Mouse (Mus musculus) hindbrain, embryonic 13.5 days (tissue): ENCODE data around the gene Apobec4. TPM values are rescaled to one million over a fixed set of nuclear protein-coding genes. Genes with fewer than 3 reads are reported as not detected.
"Not testable (repeated sequence)": the region's sequence is repeated elsewhere in the genome, so short reads cannot be mapped to it uniquely, and the experiment has no call there.

Experiments
- ATAC-seq: fragments of 200-750 bp; cut with Nextera tagmentation; 2 replicates; pipeline ENCODE4 v1.8.0; 2017; ENCODE audit warnings: moderate TSS enrichment; ENCODE audit not compliant: low FRiP score
- H3K27ac ChIP-seq: fragments of 300-500 bp; sonication (generic); 2 replicates; pipeline ENCODE4 v1.5.1; 2015; ENCODE audit warnings: inconsistent platforms, mild to moderate bottlenecking, moderate library complexity
- H3K27me3 ChIP-seq: fragments of 300-500 bp; sonication (generic); 2 replicates; pipeline ENCODE4 v1.6.1; 2015; ENCODE audit warnings: mild to moderate bottlenecking, inconsistent platforms
- H3K36me3 ChIP-seq: fragments of 300-500 bp; sonication (generic); 2 replicates; pipeline ENCODE4 v1.6.1; 2015; ENCODE audit warnings: mild to moderate bottlenecking, inconsistent platforms
- H3K4me1 ChIP-seq: fragments of 300-500 bp; sonication (generic); replicated peaks from 2 replicates; pipeline ENCODE4 v1.6.1; 2015; ENCODE audit warnings: inconsistent platforms
- H3K4me2 ChIP-seq: fragments of 300-500 bp; sonication (generic); 2 replicates; pipeline ENCODE4 v1.6.1; 2015; ENCODE audit warnings: inconsistent platforms, mild to moderate bottlenecking, moderate library complexity
- H3K4me3 ChIP-seq: fragments of 300-500 bp; sonication (generic); 2 replicates; pipeline ENCODE4 v1.5.1; 2015; ENCODE audit warnings: mild to moderate bottlenecking, inconsistent platforms
- H3K9ac ChIP-seq: fragments of 300-500 bp; sonication (generic); 2 replicates; pipeline ENCODE4 v1.6.1; 2015; ENCODE audit warnings: mild to moderate bottlenecking, inconsistent platforms
- H3K9me3 ChIP-seq: fragments of 300-500 bp; sonication (generic); 2 replicates; pipeline ENCODE4 v1.6.1; 2016; ENCODE audit warnings: inconsistent platforms
- WGBS: fragments of 180-500 bp; shearing (Covaris S2); methylation state at CpG from one replicate; pipeline ENCODE4 v1.1.7; 2015; 5-methylcytosine and 5-hydroxymethylcytosine counted together
- polyA plus RNA-seq: library from polyadenylated mRNA; unstranded; fragments of >200 nt; fragmentation: Nextera tagmentation; extraction: Ambion mirVana; gene quantifications from 2 replicates; pipeline ENCODE4 v1.2.1, GENCODE M21; 2015

The Apobec4 gene
- polyA plus RNA-seq, 1 experiment from 2014 or later: not detected

- 91% methylated on average over 9 of the region's 9 CpGs for WGBS
Measured at GRCm38 (mm10) chr1:152771016-152771415, 20.7 kb downstream of the Apobec4 start.

GRCm38 (mm10) chr1:152774601-152775000 lies 24.2 kb downstream of the Apobec4 start:
- not testable (repeated sequence) for H3K4me1 ChIP-seq, H3K4me2 ChIP-seq, H3K9ac ChIP-seq, H3K9me3 ChIP-seq, H3K27ac ChIP-seq, ATAC-seq, H3K4me3 ChIP-seq, H3K27me3 ChIP-seq
- H3K36me3 ChIP-seq: peaks cover 64% of the 10 kb centered on the region
- 96% methylated on average over 3 of the region's 3 CpGs for WGBS

More at GRCm38 (mm10) chr1:152771016-152771415, 20.7 kb downstream of the Apobec4 start:
- Histone ChIP-seq H3K4me2 (no peak overlapping the region), H3K27me3 (no peaks in the 10 kb centered on the region), H3K27ac (no peak overlapping the region), H3K9ac (no peak overlapping the region), H3K36me3 (peaks cover 61% of the 10 kb centered on the region), H3K9me3 (no peaks in the 10 kb centered on the region), H3K4me3 (no peak overlapping the region), H3K4me1 (peaks cover 12% of the 10 kb centered on the region)
- no peak for ATAC-seq

DNA sequence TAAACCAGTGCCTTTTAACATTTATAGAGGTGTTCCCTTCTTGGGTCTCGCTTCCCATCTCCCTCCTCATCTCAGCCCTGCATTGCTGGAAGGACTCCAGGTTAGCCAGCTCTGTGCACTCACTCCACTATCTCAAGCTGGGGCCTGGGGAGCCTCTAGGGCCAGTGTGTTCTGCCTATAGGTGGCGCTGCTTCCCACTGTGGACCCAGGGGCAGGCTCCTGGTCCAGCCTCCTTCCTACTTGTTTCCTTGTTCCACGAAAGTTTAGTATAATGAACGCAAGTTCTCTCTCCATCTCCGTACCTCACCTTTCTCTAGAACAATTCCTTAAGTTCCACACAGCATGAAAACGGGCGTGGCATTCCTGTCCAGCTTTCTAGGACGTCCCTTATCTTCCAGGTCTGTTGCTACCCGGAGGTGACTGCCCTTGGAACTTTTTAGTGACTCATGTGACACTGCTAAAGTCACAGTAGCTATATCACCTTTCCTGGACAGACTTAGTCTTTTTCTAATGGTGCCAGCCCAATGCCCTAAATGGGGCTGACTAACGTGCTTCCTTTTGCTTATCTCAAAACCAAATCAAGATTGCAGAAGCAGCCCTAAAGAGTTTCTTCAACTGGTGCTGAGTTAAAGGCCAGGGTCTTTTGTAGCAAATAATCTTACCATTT lies 28.9 kb downstream of the Apobec4 start:
- Histone ChIP-seq H3K4me1 (no peaks in the 10 kb centered on the region), H3K4me2 (no peak overlapping the region), H3K9ac (no peak overlapping the region), H3K4me3 (no peak overlapping the region), H3K27ac (no peak overlapping the region), H3K9me3 (no peaks in the 10 kb centered on the region), H3K36me3 (peaks cover 24% of the 10 kb centered on the region), H3K27me3 (no peaks in the 10 kb centered on the region)
- 39% methylated on average over 10 of the region's 10 CpGs for WGBS
- ATAC-seq: no peak

GRCm38 (mm10) chr1:152784620-152785019 lies 34.3 kb downstream of the Apobec4 start:
- no peaks in the 10 kb centered on the region for H3K9me3 ChIP-seq
- H3K4me1 ChIP-seq: no peaks in the 10 kb centered on the region
- ATAC-seq: no peak
- H3K4me2 ChIP-seq: no peak overlapping the region
- H3K9ac ChIP-seq: no peak overlapping the region
- no peak overlapping the region for H3K4me3 ChIP-seq
- 97% methylated on average over 8 of the region's 8 CpGs for WGBS
- no peak overlapping the region for H3K27ac ChIP-seq
- H3K27me3 ChIP-seq: no peaks in the 10 kb centered on the region
- no peaks in the 10 kb centered on the region for H3K36me3 ChIP-seq

GRCm38 (mm10) chr1:152785446-152785845 lies 35.1 kb downstream of the Apobec4 start:
- H3K4me1 ChIP-seq, H3K4me3 ChIP-seq, H3K9ac ChIP-seq, H3K4me2 ChIP-seq, H3K9me3 ChIP-seq, H3K27me3 ChIP-seq, H3K36me3 ChIP-seq, H3K27ac ChIP-seq, ATAC-seq: not testable (repeated sequence)
- 87% methylated on average over 3 of the region's 3 CpGs for WGBS

GRCm38 (mm10) chr1:152786953-152787352 lies 36.6 kb downstream of the Apobec4 start:
- H3K27ac ChIP-seq: no peak overlapping the region
- H3K4me1 ChIP-seq: peaks cover 6% of the 10 kb centered on the region; the same call in 1 of the 2 replicates
- no peak for ATAC-seq
- no peak overlapping the region for H3K9ac ChIP-seq
- H3K27me3 ChIP-seq: no peaks in the 10 kb centered on the region
- no peaks in the 10 kb centered on the region for H3K9me3 ChIP-seq
- H3K4me2 ChIP-seq: no peak overlapping the region
- H3K36me3 ChIP-seq: no peaks in the 10 kb centered on the region
- H3K4me3 ChIP-seq: no peak overlapping the region
- 92% methylated on average over 4 of the region's 4 CpGs for WGBS

- H3K9me3 ChIP-seq: no peaks in the 10 kb centered on the region
- WGBS: 43% methylated on average over 4 of the region's 4 CpGs
- no peaks in the 10 kb centered on the region for H3K27me3 ChIP-seq
Measured at GRCm38 (mm10) chr1:152788121-152788660, 37.8 kb downstream of the Apobec4 start.

GRCm38 (mm10) chr1:152790254-152790653 lies 39.9 kb downstream of the Apobec4 start:
- H3K27ac ChIP-seq: no peak overlapping the region
- no peak overlapping the region for H3K4me2 ChIP-seq
- ATAC-seq: no peak
- no peaks in the 10 kb centered on the region for H3K36me3 ChIP-seq
- WGBS: 22% methylated on average over 12 of the region's 12 CpGs
- H3K9ac ChIP-seq: no peak overlapping the region
- H3K27me3 ChIP-seq: no peaks in the 10 kb centered on the region
- H3K9me3 ChIP-seq: no peaks in the 10 kb centered on the region
- H3K4me1 ChIP-seq: peaks cover 19% of the 10 kb centered on the region
- no peak overlapping the region for H3K4me3 ChIP-seq

More at GRCm38 (mm10) chr1:152788121-152788660, 37.8 kb downstream of the Apobec4 start:
- H3K9ac ChIP-seq: no peak overlapping the region
- no peak overlapping the region for H3K4me3 ChIP-seq
- ATAC-seq: no peak
- H3K4me2 ChIP-seq: no peak overlapping the region
- no peaks in the 10 kb centered on the region for H3K36me3 ChIP-seq
- H3K27ac ChIP-seq: no peak overlapping the region
- peaks cover 13% of the 10 kb centered on the region for H3K4me1 ChIP-seq

DNA sequence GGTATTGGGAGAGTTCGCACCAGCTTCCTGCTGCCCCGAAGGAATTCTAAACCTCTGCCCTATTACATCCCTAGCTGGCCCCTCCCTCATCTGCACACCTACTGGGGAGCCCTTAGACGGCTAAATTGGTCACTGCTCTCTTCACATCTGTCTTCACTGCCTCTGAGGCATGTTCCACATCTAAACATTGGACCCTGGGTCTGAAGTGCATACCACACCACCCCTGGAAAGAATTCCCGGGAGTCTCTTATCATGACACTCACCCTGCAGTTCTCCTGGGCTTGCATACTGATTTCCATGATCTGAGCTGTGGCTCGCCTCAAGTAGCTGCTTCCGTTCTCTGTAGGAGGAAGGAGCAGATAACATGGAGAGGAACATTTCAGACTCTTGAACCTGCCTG lies 40.5 kb downstream of the Apobec4 start:
- Histone ChIP-seq H3K4me3 (no peak overlapping the region), H3K4me2 (no peak overlapping the region), H3K36me3 (no peaks in the 10 kb centered on the region), H3K27me3 (no peaks in the 10 kb centered on the region), H3K9ac (no peak overlapping the region), H3K4me1 (peaks cover 19% of the 10 kb centered on the region), H3K27ac (no peak overlapping the region), H3K9me3 (no peaks in the 10 kb centered on the region)
- WGBS: 28% methylated on average over 6 of the region's 6 CpGs
- no peak for ATAC-seq

DNA sequence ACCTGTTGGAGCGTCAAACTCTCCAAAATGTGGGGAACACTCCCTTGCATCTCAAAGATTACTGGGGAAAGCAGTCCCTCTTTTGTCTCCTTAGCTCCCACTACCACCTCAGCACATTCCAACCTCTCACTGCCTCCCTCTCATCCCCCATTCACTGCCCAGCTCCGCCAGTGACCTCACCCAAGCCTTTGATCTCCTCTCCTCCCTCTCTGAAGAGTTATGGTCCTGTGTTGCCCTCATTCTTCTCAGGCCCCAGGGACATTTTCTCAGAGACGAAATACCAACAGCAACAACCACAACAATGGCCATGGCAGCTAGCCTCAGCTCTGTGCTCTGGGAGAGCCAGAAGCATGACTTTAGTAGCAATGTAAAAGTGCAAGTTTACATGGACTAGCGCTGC lies 40.9 kb downstream of the Apobec4 start:
- 31% methylated on average over 4 of the region's 4 CpGs for WGBS
- H3K4me3 ChIP-seq: no peak overlapping the region

DNA sequence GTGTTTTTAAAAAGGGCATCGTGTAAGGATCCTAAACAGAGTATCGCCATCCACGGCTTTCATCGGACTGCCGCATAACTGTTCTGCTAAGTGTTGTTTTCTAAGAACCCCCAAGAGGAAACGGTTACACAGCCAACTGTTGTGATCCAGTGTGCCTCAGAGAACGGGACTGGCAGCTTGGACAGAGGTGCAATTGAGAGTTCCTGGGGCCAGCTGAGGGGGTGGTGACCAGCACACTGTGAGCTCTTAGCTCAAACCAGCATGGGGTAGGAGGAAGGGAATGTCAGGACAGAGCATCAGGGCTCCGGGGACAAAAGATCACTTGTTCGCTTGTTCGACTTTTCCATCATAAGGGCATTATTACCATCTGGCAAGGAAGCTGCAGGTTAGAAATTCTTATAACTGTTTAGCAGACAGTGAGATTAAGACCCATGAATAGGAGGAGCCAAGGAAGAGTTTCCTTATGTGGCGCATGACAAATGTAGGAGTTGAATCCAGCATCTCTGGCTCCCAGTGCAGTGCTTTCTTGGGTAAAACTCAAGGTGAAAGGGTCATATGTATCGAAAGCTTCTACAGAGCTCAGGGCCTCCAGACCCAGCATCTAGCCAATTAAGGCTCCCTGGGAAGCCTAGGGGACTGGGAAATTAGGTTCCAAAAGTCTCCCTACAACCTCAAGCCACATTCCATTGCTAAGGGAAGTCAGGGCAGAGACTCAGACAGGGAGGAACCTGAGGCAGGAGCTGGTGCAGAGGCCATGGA lies 42.6 kb downstream of the Apobec4 start:
- peak; percentile 62; the same call in 1 of the 2 replicates for ATAC-seq

More for the DNA sequence above, 40.9 kb downstream of the Apobec4 start:
- peaks cover 19% of the 10 kb centered on the region for H3K4me1 ChIP-seq
- no peaks in the 10 kb centered on the region for H3K9me3 ChIP-seq
- no peak overlapping the region for H3K9ac ChIP-seq
- H3K27ac ChIP-seq: no peak overlapping the region
- H3K4me2 ChIP-seq: no peak overlapping the region
- ATAC-seq: no peak
- no peaks in the 10 kb centered on the region for H3K27me3 ChIP-seq
- no peaks in the 10 kb centered on the region for H3K36me3 ChIP-seq

GRCm38 (mm10) chr1:152793495-152794130 lies 43.3 kb downstream of the Apobec4 start:
- no peak overlapping the region for H3K4me2 ChIP-seq
- H3K4me1 ChIP-seq: peaks cover 19% of the 10 kb centered on the region
- ATAC-seq: no peak
- no peaks in the 10 kb centered on the region for H3K36me3 ChIP-seq
- 16% methylated on average over 6 of the region's 6 CpGs for WGBS
- H3K4me3 ChIP-seq: no peak overlapping the region
- H3K9me3 ChIP-seq: no peaks in the 10 kb centered on the region
- H3K27me3 ChIP-seq: no peaks in the 10 kb centered on the region
- H3K9ac ChIP-seq: no peak overlapping the region
- H3K27ac ChIP-seq: no peak overlapping the region

More for the DNA sequence above, 42.6 kb downstream of the Apobec4 start:
- 0 out of 2 replicates have a peak overlapping the region, but pooled peaks have one; percentile 24 for H3K9ac ChIP-seq
- no peaks in the 10 kb centered on the region for H3K36me3 ChIP-seq
- H3K4me3 ChIP-seq: no peak overlapping the region
- H3K9me3 ChIP-seq: no peaks in the 10 kb centered on the region
- peaks cover 19% of the 10 kb centered on the region for H3K4me1 ChIP-seq
- WGBS: 11% methylated on average over 12 of the region's 12 CpGs
- 0 out of 2 replicates have a peak overlapping the region, but pooled peaks have one; percentile 3 for H3K27ac ChIP-seq
- no peak overlapping the region for H3K4me2 ChIP-seq
- no peaks in the 10 kb centered on the region for H3K27me3 ChIP-seq
